Mouse (Mus musculus) ES-Bruce4 (cell line): ENCODE measurements at regions not wholly inside any gene's neighbourhood (a gene's known extent, or its start where the extent isn't known, plus 50 kb on each side); places are given as distances from the start of the nearest gene placed in this dataset.

ENCODE experiments used
- CTCF ChIP-seq: IDR thresholded peaks from one replicate; pipeline ENCODE4 v1.8.1; 2011; ENCODE audit warnings: low read depth, low read length
- EP300 ChIP-seq: IDR thresholded peaks from 2 replicates; pipeline ENCODE4 v1.6.1; 2011; ENCODE audit warnings: low read depth, low read length; ENCODE audit not compliant: insufficient read depth
- POLR2A ChIP-seq: IDR thresholded peaks from one replicate; pipeline ENCODE4 v1.8.1; 2011; ENCODE audit warnings: low read length; ENCODE audit not compliant: insufficient read depth

DNA sequence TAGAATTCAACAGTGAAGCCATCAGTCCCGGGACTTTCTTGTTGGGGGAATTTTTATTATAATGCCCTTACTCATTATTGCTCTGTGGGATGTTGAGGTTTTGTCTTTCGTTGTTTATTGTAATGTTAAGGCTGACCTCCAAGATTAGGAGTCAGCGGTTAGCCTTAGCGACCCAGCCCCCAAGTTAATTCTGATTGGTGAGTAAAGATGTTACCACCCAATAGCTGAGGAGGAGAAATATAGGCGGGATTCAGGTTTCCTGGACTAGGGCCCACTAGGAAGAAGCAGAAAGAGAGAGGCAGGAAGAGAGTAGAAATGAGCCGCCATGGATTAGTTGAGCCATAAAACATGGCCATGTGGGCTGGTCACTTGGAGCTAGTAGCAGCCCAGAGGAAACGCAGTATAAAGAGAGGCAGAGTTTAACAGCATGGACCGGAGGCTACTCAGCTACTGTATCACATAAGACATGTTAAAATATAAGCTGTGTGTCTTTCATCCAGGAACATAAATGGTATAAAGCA is 302.1 kb upstream of the Ercc4 start:
- TF ChIP-seq POLR2A (no peak), CTCF (no peak), EP300 (no peak)
